Mouse (Mus musculus): ENCODE results near the gene Kcnj8. TPM values are rescaled to one million over a fixed set of nuclear protein-coding genes. Genes with fewer than 3 reads are reported as not detected.

The Kcnj8 gene
- polyA plus RNA-seq (2012): not detected in 2 replicates

DNA sequence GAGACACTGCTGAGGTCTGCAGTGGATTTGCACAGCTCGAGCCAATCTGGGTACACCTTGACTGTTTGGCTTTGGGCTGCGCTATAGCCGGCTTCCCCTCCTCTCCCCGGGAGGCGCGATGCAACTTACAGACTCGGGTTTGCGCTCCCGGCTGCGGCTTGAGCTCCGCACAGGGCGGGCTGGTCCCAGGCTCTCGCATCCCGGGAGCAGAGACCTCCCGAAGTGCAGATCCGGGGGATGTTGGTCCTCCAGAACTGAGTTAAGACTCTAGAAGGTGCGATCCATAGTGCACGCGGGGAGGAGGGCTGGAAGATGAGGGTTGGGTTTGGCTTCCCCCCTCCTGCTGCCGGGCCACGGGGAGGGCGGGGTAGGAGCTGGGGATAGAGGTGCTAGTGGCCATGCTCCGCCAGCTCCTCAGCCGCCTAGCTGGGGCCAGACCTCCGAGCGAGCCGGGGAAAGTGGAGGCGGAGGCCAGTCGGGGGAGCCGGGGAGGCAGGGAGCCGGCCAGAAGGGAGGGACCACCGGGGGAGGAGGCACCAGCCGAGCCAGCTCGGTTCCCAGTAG is at the start of gene Kcnj8:
TSS of gene Kcnj8 (minus strand) at position 560 of the 564 bp plus-strand sequence.
- TF ChIP-seq GATA1 (IDR thresholded peaks at IDR 0.05; ENCODE audit: low read length): no peak

DNA sequence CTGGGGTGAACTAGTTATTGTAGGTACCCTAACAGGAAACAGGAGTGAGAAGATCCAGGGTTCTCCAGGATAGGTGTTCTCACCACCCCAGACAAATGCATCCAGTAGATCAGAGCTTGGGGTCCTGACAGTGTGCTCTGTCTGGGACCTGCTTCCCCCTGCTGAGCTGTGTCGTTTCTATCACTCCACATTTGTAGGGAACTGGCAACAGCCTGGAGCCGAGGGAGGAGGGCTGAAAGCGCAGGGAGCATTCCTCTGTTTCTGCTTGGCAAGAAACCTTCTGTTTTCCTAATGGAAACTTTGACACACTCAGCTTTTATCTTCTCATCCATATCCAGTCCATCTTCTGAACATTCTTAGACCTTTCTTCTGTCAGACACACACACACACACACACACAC is 45.2 kb upstream of the Kcnj8 start:
- no peak for TF ChIP-seq GATA1 (IDR thresholded peaks at IDR 0.05; ENCODE audit: low read length)

DNA sequence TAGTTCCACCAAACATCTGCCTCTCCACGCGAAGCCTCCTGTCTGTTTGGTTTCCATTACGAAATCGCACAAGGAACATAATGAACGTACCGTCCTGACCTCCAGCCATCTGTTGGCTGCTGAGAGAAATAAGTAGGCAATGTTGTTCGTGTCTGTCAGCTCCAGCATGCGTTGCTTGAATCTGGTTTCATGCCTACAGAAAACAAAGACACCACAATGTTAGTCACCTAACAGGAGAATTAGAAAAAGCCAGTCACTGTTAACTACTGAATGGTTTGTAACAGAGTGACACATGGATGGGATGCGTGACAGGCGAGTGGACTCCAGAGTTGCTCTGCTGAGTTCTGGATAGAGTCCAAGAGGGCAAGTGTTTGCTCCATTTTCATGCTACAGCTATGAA is 42.9 kb upstream of the Kcnj8 start:
- TF ChIP-seq GATA1 (IDR thresholded peaks at IDR 0.05; ENCODE audit: low read length): no peak

DNA sequence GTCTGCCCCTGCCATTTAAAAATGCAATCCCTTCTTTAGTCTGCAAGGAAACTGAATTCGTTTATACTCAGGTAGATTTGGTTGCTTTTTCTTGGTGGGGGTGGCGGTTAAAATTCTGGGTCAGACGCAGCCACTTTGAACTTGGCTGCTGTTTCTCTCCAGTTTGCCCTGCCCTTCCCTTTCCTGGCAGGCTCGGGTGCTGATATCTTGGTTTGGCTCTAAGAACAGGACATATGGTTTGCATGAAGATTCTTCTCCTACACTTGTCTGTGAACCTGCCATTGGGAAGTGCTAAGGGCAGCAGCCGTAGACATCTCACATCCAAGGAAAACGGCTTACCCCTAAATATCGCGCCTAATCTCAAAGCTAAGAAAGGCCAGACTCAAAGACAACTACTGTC is 41.0 kb upstream of the Kcnj8 start:
- no peak for TF ChIP-seq GATA1 (IDR thresholded peaks at IDR 0.05; ENCODE audit: low read length)

DNA sequence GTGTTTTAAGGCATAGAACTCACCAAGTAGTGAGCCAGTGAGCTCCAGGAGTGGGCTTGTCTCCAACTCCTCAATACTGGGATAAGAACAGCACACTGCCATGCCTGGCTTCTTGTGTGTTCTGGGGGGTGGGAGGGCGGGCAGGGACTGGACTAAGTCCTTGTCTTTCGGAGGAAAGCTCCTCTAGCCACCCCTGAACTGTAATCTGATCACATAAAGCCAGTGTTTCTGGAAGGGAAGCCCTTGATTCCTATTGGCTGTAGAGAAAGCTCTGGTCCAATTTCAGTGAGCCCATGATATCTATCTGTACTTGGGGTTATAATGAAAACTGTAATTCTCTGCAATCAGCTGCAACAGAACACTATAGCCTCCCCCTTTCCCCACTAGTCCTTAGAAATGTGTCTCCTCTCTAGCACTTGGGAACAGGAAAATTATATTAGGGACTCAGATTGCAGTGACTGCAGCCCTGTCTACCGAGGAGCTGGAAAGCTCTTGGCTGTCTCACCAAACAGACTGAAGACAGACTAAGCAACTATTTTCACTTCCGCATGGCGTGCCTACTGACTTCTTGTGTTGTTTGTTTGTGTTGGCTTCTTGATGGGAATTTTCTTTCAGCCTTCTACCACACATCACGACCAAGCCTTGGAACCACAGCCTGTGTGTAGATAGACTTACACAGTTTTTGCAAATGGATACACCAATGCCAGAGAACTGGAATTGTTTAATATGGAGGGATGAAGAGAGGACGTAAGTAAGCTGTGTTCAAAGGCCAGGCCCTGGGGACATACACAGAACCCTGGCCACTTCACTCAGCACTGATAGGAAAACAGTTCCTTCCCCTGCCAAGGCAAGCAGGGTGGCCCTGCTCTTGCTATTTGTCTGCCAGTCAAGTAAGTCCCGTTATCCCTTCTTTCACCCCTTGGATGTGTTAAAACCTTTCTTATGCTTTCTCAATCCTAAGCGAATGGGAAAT is 38.3 kb upstream of the Kcnj8 start:
- TF ChIP-seq GATA1 (IDR thresholded peaks at IDR 0.05; ENCODE audit: low read length): no peak

DNA sequence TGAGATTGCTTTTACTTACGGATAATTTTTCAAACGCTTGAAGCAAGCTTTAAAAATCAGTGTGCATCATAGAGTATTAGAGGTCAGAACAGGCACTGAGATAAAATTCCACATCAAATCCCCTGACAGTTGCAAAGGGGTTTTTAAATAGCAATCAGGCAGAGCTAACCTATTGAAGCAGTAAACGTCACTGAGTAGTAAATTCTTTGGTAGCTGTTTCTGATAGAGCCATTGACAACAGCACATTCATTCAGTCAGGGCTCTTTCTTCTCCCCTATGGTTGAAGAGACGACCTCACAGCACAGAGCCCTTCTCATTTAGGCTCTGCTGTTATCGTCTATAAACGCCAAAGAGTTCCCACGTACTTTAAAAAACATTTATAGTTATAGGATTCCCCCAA is 35.7 kb upstream of the Kcnj8 start:
- no peak for TF ChIP-seq GATA1 (IDR thresholded peaks at IDR 0.05; ENCODE audit: low read length)

DNA sequence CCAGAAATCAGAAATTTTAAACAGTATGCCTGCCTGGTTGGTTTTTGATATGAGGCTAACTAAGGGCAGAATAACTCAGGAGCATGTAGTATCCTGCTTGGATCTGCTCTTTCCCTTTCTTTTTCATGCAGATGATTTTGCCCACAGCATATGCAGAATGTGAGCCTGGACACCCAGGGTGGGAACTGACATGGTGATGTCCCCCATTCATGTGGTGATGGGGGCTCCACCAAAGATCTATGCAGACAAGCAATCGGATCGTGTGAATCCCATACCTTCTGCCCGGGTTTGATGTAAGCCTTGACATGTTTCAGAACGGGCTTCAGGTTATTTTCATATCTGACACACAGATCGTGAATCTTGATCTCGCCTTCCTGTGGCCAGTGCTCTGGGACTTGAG is 31.4 kb upstream of the Kcnj8 start:
- no peak for TF ChIP-seq GATA1 (IDR thresholded peaks at IDR 0.05; ENCODE audit: low read length)

DNA sequence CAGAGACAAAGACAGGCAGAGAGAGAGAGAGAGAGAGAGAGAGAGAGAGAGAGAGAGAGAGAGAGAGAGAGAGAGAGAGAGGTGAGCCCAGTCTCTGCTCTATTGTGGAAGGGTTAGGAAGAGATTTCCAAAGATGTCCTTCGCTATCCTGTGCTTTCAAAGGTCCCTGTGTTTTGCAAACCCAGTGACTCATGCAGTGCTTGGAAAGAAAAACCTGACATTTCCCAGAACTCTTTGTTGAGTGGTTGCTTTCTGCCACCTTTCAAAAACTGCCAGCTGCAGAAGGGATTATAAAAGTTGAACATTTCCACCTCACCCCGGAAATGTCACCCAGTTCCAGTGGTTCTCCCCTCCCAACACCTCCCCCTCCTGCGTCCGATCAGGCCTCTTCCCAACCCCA is 7.4 kb upstream of the Kcnj8 start:
- no peak for TF ChIP-seq GATA1 (IDR thresholded peaks at IDR 0.05; ENCODE audit: low read length)

DNA sequence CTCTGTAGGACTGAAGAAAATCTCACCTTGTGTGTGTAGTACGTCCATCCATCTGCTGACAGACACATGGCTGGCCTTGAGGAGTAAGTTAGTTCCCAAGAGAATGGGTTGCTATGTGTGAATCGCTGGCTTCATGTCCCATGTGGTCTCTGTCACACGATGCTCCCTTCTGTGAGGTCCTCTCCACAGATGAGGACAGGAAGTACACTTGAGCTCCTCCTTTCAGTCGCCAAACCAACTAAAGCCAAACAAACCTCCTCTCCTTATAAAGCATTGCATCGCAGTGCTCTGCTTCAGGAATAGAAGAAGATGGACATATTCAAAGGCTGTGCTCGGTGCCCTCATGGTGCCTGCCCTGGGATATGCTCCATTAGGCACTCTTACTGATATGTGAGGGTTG is 6.4 kb upstream of the Kcnj8 start:
- no peak for TF ChIP-seq GATA1 (IDR thresholded peaks at IDR 0.05; ENCODE audit: low read length)

DNA sequence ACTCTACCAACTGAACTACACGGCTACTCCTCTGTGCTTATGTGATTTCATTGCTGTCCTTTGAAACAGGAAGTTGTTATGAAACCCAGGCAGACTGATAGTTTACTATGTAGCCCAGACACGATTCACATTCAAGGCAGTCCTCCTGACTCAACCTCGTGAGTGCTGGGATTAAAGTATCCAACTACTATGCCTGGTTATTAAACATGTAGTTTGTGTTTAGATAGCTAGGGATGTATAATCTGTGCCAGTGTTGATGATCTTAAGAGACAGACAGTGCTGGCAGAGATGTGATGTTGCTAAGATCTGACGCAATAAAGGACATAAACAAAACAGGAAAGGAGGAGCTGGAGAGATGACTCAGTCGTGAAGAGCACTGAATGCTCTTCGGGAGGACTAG is 1.5 kb upstream of the Kcnj8 start:
- no peak for TF ChIP-seq GATA1 (IDR thresholded peaks at IDR 0.05; ENCODE audit: low read length)

DNA sequence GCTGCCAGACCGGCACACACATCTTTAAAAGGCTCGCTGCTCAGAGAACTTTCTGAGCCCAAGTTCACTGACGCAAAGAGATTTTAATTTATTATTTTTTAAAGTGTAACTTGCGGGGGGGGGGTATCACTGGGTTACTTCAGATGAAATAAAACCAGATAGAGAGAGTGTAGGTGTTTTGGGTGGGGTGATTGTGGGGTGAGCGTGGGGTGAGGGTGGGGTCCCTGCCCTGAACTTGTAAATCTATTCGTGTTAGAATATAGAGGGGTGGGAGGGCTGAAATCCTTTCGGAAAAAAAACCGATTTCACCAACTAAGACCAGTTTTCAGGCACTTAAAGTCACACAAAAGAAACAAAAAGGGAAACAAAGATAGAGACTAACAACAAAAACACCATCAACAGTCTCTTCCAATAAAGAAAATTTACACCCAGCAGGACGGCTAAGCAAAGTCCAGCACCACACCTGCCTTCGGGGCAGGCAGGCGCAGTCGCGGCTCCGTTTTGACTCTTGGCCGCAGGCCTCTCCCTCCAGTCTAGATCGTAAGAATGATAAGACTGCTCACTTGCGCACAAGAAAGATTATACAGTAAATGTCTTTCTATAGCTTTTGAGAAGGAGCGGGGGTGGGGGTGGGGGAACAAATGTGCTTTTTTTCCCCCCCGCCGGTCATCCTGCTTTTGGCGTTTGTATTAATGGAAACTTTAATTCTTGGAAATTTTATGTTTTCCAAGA is 381 bp upstream of the Kcnj8 start:
- TF ChIP-seq GATA1 (IDR thresholded peaks at IDR 0.05; ENCODE audit: low read length): no peak

DNA sequence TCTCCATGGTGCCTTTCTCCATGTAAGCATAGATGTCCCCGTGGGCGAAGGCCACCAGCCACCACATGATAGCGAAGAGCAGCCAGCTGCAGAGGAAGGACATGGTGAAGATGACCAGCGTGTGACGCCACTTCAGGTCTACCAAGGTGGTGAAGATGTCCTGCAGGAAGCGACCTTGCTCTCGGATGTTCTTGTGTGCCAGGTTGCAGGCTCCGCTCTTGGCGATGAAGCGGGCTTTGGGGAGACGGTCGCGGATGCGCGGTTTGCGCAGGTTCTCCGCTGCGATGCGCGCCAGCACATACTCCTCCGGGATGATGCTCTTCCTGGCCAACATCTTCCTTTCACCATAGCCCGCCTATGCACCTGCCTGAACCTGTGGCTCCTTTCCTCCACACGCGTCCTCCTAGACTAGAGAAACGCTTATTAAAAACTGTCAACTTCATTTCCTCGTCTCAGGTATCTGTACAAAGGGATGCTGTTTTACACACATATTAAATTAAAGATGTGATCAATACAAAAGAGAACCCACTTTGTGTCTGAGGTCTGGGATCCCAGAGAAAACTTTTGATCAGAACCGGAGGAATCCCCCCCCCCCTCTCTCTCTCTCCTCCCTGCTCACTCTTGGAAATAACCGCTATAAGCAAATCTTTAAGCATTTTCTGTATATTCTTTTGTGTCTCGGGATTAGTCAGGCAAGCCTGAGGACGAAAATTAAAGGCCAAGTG is 1.2 kb downstream of the Kcnj8 start:
- TF ChIP-seq GATA1 (IDR thresholded peaks at IDR 0.05; ENCODE audit: low read length): no peak

DNA sequence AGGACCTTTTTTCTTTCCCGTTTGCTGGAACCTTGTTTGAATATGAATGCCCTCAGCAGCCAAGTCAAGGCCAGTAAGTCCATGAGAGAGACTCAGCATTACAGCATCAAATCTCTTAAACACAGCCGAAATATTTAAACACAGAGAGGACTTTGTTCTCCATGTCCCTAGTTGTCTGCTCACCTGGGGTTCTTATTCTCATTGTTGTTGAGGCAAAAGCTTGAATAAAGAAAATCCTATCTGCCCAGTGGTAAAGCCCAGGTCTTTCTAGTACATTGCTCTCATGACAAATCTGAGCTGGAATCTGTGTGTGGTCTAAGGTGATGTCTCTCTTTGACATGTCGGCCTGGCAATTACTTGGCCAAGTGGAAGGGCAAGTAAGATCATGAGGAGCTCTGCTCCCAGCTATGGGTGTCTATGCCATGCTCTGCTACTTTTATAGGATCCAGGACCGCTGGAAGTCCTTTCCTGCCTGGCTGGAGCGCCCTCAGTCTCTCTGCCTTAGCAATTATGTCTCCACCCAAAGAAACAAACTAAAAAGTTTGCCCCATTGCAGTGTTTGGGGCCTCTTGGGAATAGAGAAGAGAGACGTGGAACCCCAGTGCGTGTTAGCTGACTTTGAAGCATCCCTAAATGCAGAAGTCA is 2.6 kb downstream of the Kcnj8 start:
- no peak for TF ChIP-seq GATA1 (IDR thresholded peaks at IDR 0.05; ENCODE audit: low read length)

DNA sequence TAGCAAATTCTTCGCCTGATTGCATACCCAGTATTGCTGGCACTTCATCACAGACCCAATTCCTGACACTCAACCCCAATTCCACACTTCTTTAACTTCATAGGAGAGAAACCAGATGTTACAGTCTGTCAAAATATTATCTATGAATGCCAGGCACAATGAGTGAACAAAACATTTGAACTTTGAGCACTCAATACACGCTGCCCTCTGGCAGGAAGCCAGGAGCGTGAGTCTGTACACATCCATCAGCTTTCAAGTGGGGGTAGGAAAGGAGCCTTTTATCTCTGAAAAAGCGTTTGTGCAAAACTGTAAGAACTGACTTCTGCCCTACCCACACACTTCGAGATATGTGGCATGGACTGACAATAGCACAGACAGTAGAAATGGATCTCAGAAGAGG is 4.0 kb downstream of the Kcnj8 start:
- TF ChIP-seq GATA1 (IDR thresholded peaks at IDR 0.05; ENCODE audit: low read length): no peak

DNA sequence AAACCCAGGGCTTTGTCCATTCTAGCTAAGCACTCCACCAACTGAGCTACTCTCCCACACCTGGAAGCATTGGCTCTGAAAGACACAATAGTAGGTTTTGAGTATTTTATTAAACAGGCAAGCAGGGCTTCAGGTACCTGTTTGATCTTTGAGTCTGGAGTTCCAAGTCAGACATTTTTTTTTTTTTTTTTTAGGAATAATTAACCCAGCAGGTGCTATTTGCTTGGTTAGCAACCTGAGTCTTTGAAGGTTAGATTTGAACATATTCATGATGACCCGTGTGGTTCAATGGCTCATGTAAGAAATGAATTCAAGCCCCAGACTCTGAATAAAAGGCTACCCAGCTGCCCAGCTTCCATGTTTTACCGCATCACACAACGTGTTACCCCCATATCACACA is 6.7 kb downstream of the Kcnj8 start:
- TF ChIP-seq GATA1 (IDR thresholded peaks at IDR 0.05; ENCODE audit: low read length): no peak

Data from G1E-ER4 (cell line).